Mouse (Mus musculus) olfactory bulb, adult 2 months (tissue): ENCODE data around the gene Gngt2.

Source experiments
- CTCF ChIP-seq: fragments of 200-500 bp; IDR thresholded peaks from 2 replicates; pipeline ENCODE4 v1.5.1; 2012; ENCODE audit warnings: low read depth, mild to moderate bottlenecking, low read length, moderate library complexity; ENCODE audit not compliant: insufficient read depth
- POLR2A ChIP-seq: fragments of 200-500 bp; IDR thresholded peaks from 2 replicates; pipeline ENCODE4 v1.6.1; 2012; ENCODE audit warnings: mild to moderate bottlenecking, low read depth, low read length, moderate library complexity; ENCODE audit not compliant: insufficient read depth

GRCm38 (mm10) chr11:95822437-95822836 is 14.6 kb upstream of the Gngt2 start:
- TF ChIP-seq POLR2A (no peak), CTCF (no peak)
